Mouse (Mus musculus) monocyte, adult 2 months (primary cell): ENCODE data around the gene Mki67.
A peak's percentile ranks its signal among the peaks of the same experiment; 100 is the strongest.

ENCODE experiments used
- DNase-seq, 2 experiments: peaks; one replicate each; pipeline ENCODE4 v3.0.0; 2022; ENCODE audit warnings: low spot score in 2 of 2, low read depth in 1 of 2

Gene Mki67

DNA sequence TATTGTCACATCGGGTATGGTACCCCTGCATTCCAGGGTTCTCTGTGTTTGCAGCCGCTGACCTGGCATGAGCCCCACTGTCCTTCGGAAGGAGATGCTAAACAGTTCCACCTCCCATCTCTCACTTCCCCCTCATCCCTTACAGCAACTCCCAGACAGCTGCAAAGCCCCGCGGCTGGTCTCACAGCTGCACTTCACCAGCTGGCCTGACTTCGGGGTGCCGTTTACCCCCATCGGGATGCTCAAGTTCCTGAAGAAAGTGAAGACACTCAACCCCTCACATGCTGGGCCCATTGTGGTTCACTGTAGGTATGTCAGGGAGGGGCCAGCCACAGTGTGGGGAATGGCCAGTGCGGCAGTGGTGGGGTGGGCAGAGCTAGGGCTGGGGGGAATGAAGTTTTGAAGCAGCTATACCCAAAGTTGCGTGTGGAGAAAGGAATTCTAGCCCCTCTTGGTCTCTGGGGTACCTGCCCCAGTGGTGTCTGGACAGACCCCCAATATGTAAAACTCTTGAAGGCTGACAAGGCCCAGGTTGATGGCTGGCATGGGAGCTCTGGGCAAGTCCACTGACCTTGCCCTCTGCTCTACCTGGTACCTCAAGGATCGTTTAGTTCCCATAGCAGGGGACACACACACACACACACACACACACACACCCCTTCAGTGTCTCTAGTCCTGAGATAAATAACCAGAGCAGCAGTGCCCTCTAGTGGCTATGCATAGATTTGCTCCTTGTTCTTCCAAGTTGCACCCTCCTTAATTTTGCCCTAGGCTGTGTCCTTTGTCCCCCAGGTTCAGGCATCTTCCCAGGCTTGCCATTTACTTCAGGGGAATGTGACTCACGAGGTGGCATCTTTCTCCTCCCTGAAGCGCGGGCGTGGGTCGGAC lies 47.1 kb downstream of the Mki67 start:
- peak in 1 of 2 experiments; percentile 37 for DNase-seq

DNA sequence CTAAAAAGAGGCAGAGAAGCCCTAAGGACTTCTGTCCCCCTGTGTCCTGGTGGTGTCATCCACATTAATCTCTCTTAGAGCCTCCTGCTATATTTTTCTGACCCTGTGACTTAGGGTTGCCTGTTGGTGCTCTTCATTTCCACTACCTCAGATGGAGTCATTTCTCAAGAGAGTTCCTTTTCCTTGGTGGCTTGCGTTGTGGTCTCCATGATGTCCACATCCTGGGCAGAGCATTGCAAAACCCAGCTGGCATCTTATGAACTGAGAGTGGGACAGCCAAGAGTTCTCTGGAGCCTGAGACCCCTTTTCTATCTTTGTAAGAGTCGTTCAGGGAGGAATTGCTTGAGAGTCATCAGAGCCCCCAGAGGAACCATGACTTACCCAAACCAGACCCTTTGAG lies 49.8 kb downstream of the Mki67 start:
- DNase-seq, result no peak

DNA sequence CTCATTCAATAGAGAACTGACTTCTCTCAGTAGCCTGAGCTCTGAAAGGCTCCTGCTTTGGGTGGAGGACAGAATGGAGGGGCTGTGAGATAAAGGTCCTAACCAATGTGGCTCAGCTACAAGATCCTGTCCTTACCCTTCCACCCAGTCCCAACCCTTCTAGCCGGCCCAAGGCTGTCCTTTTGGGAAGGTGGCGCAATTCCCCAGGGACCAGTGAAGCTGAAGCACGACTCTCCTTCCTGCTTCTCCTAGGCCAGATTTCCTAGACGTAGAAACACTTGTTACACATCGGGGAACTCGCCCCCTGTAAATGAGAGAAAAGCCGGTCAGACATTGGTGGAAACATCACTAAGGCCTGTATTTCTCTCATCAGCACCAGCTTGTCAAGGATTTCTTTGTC lies 52.0 kb downstream of the Mki67 start:
- no peak for DNase-seq

DNA sequence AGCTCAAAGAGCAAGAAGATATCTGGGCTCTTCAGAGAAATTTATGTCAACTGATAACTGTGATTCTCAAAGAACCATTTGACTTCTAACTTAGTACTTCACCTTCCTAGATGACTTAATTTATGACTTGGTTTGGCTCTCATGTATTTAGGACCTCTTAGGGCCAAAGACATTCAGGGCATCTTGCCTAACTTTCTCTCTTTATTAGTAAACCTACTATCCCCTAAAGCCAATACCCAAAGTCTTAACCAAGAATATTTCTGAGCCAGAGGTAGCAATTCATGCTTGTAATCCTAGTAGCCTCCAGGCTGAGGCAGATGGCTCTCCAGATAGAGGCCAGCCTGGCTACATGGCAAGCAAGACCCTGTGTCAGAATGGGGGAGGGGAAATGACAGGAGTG lies 55.8 kb downstream of the Mki67 start:
- DNase-seq, result no peak

DNA sequence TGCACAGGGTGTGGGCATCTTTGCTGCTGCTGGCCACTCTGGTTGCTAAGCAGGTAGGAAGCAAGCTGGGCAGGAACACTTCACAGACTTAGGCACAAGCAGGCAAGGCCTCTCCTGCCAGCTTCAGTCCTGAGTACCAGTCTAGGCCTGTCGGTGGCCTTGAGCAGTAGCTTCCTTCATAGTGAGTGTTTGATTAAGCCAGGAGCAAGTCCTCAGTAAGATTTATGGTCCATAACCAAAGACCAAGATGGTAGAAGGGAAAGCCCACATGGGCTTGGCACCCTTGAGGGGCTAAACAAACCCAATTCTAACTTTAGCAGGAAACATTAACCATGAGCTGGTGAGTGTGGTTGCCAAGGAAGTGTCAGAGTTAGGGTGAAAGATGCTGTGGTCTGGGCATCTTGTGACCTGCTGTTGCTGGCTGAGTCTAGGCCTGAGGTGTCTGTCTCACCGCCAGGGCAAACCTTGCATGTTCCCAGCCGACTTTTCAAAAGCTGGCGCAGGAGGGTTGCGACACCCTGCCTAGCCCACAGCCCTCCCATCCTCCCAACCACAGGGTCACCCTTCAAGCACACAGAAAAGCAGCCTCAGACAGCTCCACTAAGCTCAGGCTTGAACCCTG lies 56.7 kb downstream of the Mki67 start:
- no peak for DNase-seq

DNA sequence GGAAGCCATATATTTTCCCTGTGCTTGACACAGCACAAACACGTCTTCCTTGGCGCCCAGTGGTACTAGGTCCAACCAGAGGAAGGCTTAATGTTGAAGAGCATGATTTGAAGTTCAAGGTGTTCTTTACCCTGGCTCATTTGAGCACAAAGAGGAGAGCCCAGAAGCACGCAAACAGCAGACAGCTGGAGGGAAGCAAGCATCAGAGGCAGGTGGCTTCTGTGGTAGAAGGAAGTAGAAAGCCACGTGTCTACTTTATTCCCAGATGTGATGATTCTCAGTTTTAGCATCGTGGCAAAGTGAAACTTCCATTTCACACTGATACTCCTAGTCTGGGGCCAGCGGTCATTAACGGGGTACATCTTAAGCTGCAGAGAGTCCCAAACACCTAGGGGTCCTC lies 58.0 kb downstream of the Mki67 start:
- DNase-seq, result no peak

DNA sequence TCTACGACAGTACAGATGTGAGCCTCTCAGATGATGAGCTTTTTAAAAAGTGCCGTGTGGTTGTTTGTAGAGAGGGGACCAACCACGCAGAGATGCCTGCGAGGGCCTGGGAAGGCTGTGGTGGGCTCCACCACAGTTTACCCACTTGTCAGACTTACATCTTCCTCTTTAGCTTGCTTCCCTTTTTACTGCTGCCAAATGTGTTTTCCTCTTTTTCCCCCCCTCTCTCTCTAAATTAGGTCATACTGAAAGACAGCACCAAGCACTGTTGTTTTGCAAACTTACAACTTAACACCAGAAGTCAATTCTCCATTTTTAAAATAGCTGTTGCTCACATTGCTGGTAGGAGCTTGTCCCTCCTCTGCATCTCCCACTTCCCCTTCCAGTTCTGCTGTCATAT lies 61.0 kb downstream of the Mki67 start:
- peak in 1 of 2 experiments; percentile 33 for DNase-seq

DNA sequence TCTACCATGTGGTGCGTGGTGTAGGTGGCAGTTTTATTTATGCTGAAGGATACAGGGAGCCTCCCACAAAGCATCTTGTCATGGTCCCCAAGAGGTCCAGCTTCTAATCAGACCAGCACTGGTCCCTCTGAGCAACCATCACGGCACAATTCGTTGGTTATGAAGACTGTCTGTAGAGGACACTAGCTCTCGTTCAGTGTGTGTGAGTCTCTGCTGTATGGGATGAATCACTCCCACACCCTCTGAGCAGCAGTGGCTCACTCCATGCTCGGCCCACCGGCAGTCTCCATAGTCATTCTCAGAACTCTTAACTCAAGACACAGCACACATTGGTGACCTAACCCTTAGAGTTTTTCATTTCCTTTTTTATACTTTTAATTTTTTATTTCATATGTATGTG lies 61.9 kb downstream of the Mki67 start:
- DNase-seq, result no peak

DNA sequence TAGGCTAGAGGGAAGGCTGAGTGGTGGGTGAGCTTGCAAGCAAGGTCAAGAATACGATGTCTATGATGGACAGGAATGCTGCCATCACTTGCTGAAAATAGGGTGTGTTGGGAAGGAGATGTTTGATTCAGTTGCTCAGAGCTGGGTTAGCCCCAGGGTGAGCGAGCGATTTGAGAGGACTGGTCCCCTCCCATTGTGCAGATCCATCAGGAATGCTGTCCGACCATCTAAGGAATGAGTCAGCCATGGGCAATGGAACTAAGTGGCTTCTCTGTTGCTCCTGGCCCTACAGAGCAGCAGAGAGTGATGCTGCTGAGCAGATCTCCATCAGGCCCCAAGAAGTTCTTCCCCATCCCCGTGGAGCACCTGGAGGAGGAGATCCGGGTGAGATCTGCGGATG lies 62.6 kb downstream of the Mki67 start:
- no peak for DNase-seq

DNA sequence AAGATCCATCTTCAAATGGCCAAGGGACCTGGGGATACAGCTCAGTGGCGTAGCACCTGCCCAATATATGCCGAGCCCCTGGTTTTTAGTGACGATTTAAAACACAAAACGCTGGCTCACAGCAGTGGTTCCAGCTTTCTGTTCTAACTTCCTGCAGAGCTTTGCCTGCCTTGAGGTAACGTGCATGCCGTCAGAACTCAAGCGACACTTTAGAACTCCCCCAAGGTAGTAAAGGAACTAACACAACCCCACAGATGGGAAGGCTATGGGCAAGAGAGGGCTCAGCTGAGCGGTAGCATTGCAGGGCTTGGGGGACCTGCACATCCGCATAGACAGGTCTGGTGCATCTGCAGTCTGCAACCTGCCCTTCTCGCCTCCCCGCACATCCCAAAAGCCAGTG lies 63.4 kb downstream of the Mki67 start:
- no peak for DNase-seq

DNA sequence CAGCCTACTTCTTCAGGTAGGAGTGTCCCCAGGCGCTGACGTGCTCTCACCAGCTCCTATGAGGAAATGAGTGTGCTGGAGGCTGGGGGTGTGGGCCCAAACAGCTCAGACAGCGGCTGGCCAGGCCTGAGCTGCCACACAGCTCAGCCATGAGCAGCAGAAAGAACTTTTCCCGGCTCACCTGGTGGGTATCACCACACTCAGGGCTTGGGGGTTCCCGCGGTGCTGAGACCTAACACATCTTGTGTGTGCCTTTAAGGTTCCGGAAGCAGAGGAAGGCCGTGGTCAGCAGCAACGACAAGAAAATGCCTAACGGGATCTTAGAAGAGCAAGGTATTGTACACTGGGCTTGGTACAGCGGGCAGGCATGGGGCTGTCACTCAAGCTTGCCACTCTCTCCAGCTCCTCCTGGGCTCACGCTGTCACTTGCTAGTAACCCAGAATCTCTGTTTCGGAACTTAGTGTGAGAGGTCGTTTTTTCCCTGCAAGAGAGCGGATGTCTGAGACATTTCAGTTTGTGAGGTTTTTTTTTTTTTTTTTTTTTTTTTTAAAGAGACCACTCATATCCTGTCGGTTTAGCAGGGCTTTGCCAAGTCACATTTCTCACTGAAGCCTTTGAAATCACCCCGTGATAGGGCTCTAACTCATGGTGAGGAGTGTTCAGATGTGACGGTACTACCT lies 64.2 kb downstream of the Mki67 start:
- DNase-seq, result peak in 1 of 2 experiments; percentile 41

DNA sequence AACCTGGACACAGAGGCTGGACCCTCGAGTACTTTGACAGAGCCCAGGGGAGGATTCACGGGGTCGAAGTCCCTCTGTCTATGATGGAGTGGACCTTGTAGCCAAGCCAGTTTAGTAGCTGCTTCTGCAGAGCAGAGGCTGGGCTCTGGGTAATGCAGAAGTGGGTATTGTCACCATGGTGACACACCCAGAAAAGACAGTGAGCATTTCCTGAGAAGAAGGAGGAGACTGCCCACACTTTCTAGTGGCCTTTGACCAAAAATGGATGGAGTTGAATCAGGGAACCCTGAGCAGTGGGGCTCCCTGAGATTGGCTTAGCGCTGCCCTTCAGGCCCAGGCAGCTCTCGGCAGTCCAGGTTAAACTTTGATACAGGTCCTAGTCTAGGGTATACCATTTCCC lies 66.1 kb downstream of the Mki67 start:
- peak in 1 of 2 experiments; percentile 42 for DNase-seq

DNA sequence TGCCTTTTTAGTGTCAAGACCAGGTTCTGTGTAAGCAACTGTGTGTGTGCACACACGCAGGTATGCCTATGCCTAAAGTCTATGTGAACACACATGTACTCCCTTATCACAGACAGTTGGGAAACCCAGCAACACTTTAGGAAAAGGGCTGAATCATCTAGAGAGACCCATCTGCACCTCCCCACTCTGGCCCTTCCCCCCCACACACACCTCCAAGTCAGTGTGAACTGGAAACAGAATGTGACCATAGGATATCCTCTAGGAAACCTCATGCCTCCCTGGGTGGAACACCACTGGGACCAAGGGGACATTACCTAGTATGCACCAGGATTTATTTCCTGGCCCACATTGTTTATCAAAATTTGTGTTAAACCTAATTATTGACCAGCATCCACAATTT lies 66.9 kb downstream of the Mki67 start:
- DNase-seq, result no peak

DNA sequence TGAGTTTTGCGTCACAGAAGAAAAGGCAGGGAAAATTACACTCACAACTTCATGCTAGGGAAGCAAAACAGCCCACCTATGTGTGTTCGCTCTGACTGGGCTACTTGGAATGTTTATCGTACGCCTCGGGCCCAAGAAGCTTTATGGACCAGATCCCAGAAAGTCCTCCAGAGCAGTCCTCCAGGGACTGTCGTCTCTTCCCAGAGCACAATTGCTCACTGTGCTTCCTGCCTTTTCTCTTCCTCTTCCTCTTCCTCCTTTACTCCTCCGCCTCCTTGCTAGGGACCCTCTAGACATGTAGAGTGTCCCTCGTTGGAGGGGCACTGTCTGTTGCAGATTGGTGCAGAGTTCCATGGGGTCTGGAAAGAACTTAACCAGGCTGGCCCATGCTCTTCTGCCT lies 67.3 kb downstream of the Mki67 start:
- DNase-seq, result no peak

DNA sequence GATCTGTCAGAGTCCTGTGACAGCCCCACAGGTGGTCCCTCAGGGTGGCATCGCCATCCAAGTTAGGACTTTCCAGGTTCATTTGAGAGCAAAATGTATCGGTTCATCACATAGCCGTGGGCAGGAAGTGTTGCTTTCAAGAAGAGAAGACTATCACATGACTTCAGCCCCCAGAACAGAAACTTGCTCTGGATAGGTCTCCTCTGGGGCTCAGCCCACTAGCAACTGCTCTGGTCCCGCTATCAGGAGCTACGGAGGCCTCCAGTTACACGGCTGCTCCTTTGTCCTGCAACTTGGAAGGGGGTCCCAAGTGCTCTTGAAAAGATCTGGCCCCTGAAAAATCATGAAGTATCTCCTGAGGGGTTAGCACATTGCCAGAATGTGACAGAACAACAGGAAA lies 69.2 kb downstream of the Mki67 start:
- DNase-seq, result no peak

DNA sequence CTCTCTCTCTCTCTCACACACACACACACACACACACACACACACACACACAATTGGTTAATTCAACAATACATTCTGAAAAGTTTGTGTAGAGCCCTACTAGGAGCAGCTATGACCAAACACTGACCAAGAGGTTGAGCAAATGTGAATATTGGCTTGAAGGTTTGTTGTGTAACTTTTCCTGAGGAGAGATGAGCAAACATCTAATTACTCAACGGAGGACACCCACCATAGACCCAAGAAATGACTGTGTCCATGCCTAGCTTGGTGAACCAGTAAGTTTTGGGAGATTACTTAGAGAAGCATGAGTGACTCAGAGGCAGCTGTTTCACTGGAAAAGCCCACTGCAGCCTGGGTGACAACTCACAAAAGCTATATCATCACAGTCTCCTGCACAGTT lies 71.7 kb downstream of the Mki67 start:
- no peak for DNase-seq

DNA sequence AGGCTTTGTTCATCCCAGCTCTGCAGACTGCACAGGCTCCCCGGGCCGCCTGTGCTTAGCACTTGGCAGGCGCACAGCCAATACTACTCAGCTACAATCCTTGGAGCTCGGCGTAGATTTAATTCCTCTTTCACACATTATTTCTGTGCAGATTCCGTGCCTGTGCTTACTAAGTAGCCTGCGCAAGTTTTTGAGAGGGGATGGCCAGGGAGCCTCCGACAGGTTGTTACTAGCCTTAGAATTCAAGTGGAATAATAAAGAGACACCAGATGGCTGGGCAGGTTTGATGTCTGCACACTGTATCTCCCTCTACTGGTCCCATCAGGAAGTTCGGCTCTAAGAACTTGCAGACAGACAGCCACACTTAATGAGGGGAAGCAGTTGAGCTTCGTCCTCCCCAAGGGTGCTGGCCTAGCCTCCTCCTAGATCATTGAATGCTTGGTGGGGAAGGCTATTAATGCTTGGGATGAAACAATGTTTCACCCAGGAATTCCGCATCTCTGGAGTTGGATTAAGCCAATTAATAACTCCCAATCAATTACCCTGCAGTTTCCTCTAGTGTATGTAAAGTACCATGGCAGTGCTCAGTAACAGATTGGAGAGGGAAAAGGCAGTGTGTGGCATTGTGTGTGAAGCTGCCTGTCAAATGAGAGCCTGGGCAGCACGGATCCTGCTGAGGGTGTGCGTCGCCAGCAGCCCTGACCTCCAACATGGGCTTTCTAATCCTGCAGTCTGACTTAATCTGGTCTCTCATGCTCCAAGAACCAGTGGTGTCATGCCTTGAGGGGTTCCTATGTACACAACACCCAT lies 74.3 kb downstream of the Mki67 start:
- no peak for DNase-seq
